Mouse (Mus musculus) spleen, adult 12 weeks (tissue): ENCODE data around the gene Zfp609.
"Not testable (repeated sequence)": the region's sequence is repeated elsewhere in the genome, so short reads cannot be mapped to it uniquely, and the experiment has no call there.

Experiments
- DNase-seq: peaks from one replicate; pipeline ENCODE4 v3.0.0; 2022; ENCODE audit warnings: low spot score

Gene Zfp609

GRCm38 (mm10) chr9:65718195-65718594, 109.2 kb downstream of the Zfp609 start:
- no peak for DNase-seq

GRCm38 (mm10) chr9:65703926-65704595, 123.3 kb downstream of the Zfp609 start:
- DNase-seq: no peak

- no peak for DNase-seq
These were observed 124.1 kb downstream of the Zfp609 start for GRCm38 (mm10) chr9:65703241-65703640.

GRCm38 (mm10) chr9:65702286-65702685, 125.1 kb downstream of the Zfp609 start:
- DNase-seq: no peak

GRCm38 (mm10) chr9:65700504-65700903, 126.9 kb downstream of the Zfp609 start:
- no peak for DNase-seq

- no peak for DNase-seq
These were observed 129.4 kb downstream of the Zfp609 start for GRCm38 (mm10) chr9:65697992-65698391.

- no peak for DNase-seq
These were observed 130.0 kb downstream of the Zfp609 start for GRCm38 (mm10) chr9:65697356-65697755.

- no peak for DNase-seq
These were observed 131.0 kb downstream of the Zfp609 start for GRCm38 (mm10) chr9:65696337-65696736.

- no peak for DNase-seq
These were observed 131.7 kb downstream of the Zfp609 start for GRCm38 (mm10) chr9:65695646-65696045.

- no peak for DNase-seq
These were observed 134.3 kb downstream of the Zfp609 start for GRCm38 (mm10) chr9:65692959-65693603.

- DNase-seq: no peak
These were observed 134.9 kb downstream of the Zfp609 start for GRCm38 (mm10) chr9:65692466-65692865.

GRCm38 (mm10) chr9:65689869-65690268, 137.5 kb downstream of the Zfp609 start:
- not testable (repeated sequence) for DNase-seq

- DNase-seq: no peak
These were observed 142.7 kb downstream of the Zfp609 start for GRCm38 (mm10) chr9:65684704-65685103.

GRCm38 (mm10) chr9:65682994-65683393, 144.4 kb downstream of the Zfp609 start:
- DNase-seq: no peak

- DNase-seq: no peak
These were observed 145.2 kb downstream of the Zfp609 start for GRCm38 (mm10) chr9:65682183-65682582.

GRCm38 (mm10) chr9:65681634-65681940, 145.8 kb downstream of the Zfp609 start:
- DNase-seq: no peak

GRCm38 (mm10) chr9:65680938-65681633, 146.3 kb downstream of the Zfp609 start:
- DNase-seq: no peak

- no peak for DNase-seq
These were observed 148.1 kb downstream of the Zfp609 start for GRCm38 (mm10) chr9:65679181-65679761.

GRCm38 (mm10) chr9:65677119-65677462, 150.3 kb downstream of the Zfp609 start:
- no peak for DNase-seq

GRCm38 (mm10) chr9:65676358-65677118, 150.8 kb downstream of the Zfp609 start:
- peak; percentile 81 for DNase-seq

GRCm38 (mm10) chr9:65675461-65676357, 151.7 kb downstream of the Zfp609 start:
- DNase-seq: no peak
